Mouse (Mus musculus) midbrain, embryonic 10.5 days (tissue): ENCODE data around the gene Tnr. TPM values are rescaled to one million over a fixed set of nuclear protein-coding genes. Genes with fewer than 3 reads are reported as not detected.

ENCODE experiments used
- DNase-seq: peaks from one replicate; pipeline ENCODE4 v3.0.0-alpha.2; 2017; ENCODE audit warnings: low spot score
- H3K27ac ChIP-seq: fragments of 300-500 bp; sonication (generic); replicated peaks from 2 replicates; pipeline ENCODE4 v1.5.1; 2016; ENCODE audit warnings: mild to moderate bottlenecking
- H3K27me3 ChIP-seq: fragments of 300-500 bp; sonication (generic); 2 replicates; pipeline ENCODE4 v1.6.1; 2016; ENCODE audit warnings: low read depth, mild to moderate bottlenecking; ENCODE audit not compliant: poor library complexity, severe bottlenecking
- H3K36me3 ChIP-seq: fragments of 300-500 bp; sonication (generic); 2 replicates; pipeline ENCODE4 v1.6.1; 2016; ENCODE audit warnings: mild to moderate bottlenecking, moderate library complexity
- H3K4me1 ChIP-seq: fragments of 300-500 bp; sonication (generic); 2 replicates; pipeline ENCODE4 v1.6.1; 2016
- H3K4me3 ChIP-seq: fragments of 300-500 bp; sonication (generic); 2 replicates; pipeline ENCODE4 v1.5.1; 2016; ENCODE audit warnings: mild to moderate bottlenecking, moderate library complexity
- H3K9me3 ChIP-seq: fragments of 300-500 bp; sonication (generic); replicated peaks from 2 replicates; pipeline ENCODE4 v1.6.1; 2016; ENCODE audit warnings: mild to moderate bottlenecking
- WGBS: fragments of 180-500 bp; shearing (Covaris S2); methylation state at CpG from one replicate; pipeline ENCODE4 v1.1.7; 2016; 5-methylcytosine and 5-hydroxymethylcytosine counted together
- polyA plus RNA-seq: library from polyadenylated mRNA; unstranded; fragments of >200 nt; fragmentation: Nextera tagmentation; extraction: Ambion mirVana; gene quantifications from 2 replicates; pipeline ENCODE4 v1.2.1, GENCODE M21; 2016

Tnr gene
- polyA plus RNA-seq, 1 experiment from 2014 or later = 0.05 TPM

DNA sequence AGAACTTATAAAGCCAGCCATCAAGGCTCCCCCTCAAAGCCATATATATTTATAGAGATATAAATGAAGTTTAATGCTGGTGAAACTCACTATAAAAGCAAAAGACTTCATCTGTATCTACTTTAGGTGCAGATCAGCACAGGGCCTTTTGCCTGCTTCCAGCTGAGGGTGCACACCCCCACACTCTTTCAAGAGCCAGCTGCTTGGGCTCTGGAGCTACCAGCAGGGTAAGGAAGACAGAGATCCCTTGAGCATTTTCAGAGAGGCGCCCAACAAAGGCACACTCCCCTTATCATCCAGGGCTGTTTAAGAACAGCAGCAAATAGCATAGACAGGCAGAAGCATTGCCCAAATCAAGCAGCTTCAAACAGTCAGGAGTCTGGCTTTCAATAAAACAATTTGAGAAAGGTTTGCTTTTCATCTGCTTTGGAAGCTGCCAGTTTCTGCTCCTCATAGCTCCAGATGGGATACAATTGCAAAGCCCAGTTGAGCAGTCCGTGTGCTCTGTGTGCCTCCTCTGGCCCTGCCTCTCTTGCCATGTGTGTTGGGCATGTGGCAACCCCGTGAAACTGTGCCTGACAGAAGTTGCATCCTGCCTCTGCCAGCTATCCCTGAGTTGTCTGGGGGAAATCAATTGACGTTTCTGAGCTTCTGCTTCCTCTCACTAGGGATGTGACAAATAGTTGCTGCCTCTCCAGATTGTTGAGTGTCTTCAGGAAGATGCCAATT is 9.4 kb downstream of the Tnr start:
- H3K27ac ChIP-seq = no peak overlapping the region
- no peaks in the 10 kb centered on the region for H3K36me3 ChIP-seq
- no peak overlapping the region for H3K4me3 ChIP-seq
- DNase-seq = no peak
- H3K9me3 ChIP-seq = no peaks in the 10 kb centered on the region
- H3K27me3 ChIP-seq = peaks cover 3% of the 10 kb centered on the region; the same call in 1 of the 2 replicates
- peaks cover 41% of the 10 kb centered on the region for H3K4me1 ChIP-seq
- 45% methylated on average over 4 of the region's 4 CpGs for WGBS

- peak overlapping the region; percentile 59; the same call in 1 of the 2 replicates for H3K27ac ChIP-seq
- H3K4me1 ChIP-seq = peaks cover 50% of the 10 kb centered on the region
- 0% methylated on average over 4 of the region's 4 CpGs for WGBS
- H3K4me3 ChIP-seq = no peak overlapping the region
- H3K27me3 ChIP-seq = peaks cover 3% of the 10 kb centered on the region; the same call in 1 of the 2 replicates
- peak; percentile 23 for DNase-seq
- no peaks in the 10 kb centered on the region for H3K9me3 ChIP-seq
- H3K36me3 ChIP-seq = no peaks in the 10 kb centered on the region
Measured at GRCm38 (mm10) chr1:159535582-159535981, 12.0 kb downstream of the Tnr start.

DNA sequence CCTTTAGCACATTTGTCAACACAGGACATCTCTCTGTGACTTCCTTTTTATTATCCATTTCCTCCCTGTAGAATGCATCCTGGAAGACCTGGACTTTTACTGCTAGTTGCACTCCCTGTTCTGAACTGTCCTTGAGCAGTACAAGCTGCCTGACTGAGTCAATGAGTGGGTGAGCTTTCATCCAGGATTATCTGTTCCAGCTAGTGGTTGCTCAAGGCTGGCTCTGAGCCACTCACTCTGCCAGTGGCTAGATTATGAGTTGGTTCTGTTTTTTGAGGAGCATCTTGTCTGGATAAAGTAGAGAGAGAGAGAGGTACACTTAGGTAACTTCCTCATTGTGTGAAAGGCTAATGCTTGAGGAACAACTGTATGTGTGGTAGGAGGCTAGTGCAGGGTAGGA is 14.0 kb downstream of the Tnr start:
- no peaks in the 10 kb centered on the region for H3K36me3 ChIP-seq
- 0 out of 2 replicates have a peak overlapping the region, but pooled peaks have one; percentile 3 for H3K27ac ChIP-seq

GRCm38 (mm10) chr1:159538076-159538475 is 14.5 kb downstream of the Tnr start:
- 0 out of 2 replicates have a peak overlapping the region, but pooled peaks have one; percentile 42 for H3K27ac ChIP-seq

More for the DNA sequence above, 14.0 kb downstream of the Tnr start:
- Histone ChIP-seq H3K4me1 (peaks cover 48% of the 10 kb centered on the region), H3K9me3 (no peaks in the 10 kb centered on the region), H3K27me3 (peaks cover 3% of the 10 kb centered on the region; the same call in 1 of the 2 replicates), H3K4me3 (no peak overlapping the region)
- DNase-seq = no peak

GRCm38 (mm10) chr1:159545470-159546145 is 22.0 kb downstream of the Tnr start:
- DNase-seq = no peak
- Histone ChIP-seq H3K4me1 (peaks cover 12% of the 10 kb centered on the region), H3K27ac (peak overlapping the region; percentile 42; the same call in 1 of the 2 replicates), H3K36me3 (no peaks in the 10 kb centered on the region), H3K4me3 (no peak overlapping the region), H3K9me3 (no peaks in the 10 kb centered on the region), H3K27me3 (peaks cover 8% of the 10 kb centered on the region; the same call in 1 of the 2 replicates)
- WGBS = 76% methylated on average over 9 of the region's 9 CpGs

More at GRCm38 (mm10) chr1:159538076-159538475, 14.5 kb downstream of the Tnr start:
- peaks cover 3% of the 10 kb centered on the region; the same call in 1 of the 2 replicates for H3K27me3 ChIP-seq
- H3K4me3 ChIP-seq = no peak overlapping the region
- DNase-seq = no peak
- no peaks in the 10 kb centered on the region for H3K9me3 ChIP-seq
- peaks cover 43% of the 10 kb centered on the region for H3K4me1 ChIP-seq
- 17% methylated on average over 7 of the region's 7 CpGs for WGBS
- no peaks in the 10 kb centered on the region for H3K36me3 ChIP-seq

- H3K4me1 ChIP-seq = peaks cover 19% of the 10 kb centered on the region
- no peak for DNase-seq
- H3K36me3 ChIP-seq = no peaks in the 10 kb centered on the region
- no peak overlapping the region for H3K4me3 ChIP-seq
- WGBS = 69% methylated on average over 10 of the region's 10 CpGs
- H3K27me3 ChIP-seq = peaks cover 39% of the 10 kb centered on the region
- H3K9me3 ChIP-seq = no peaks in the 10 kb centered on the region
- H3K27ac ChIP-seq = no peak overlapping the region
Measured at GRCm38 (mm10) chr1:159551036-159551435, 27.5 kb downstream of the Tnr start.

GRCm38 (mm10) chr1:159551591-159552442 is 28.2 kb downstream of the Tnr start:
- Histone ChIP-seq H3K4me1 (peaks cover 18% of the 10 kb centered on the region), H3K36me3 (no peaks in the 10 kb centered on the region), H3K27ac (peak overlapping the region; percentile 65), H3K9me3 (no peaks in the 10 kb centered on the region), H3K4me3 (no peak overlapping the region), H3K27me3 (peaks cover 39% of the 10 kb centered on the region)
- peak; percentile 16 for DNase-seq
- 36% methylated on average over 17 of the region's 17 CpGs for WGBS

DNA sequence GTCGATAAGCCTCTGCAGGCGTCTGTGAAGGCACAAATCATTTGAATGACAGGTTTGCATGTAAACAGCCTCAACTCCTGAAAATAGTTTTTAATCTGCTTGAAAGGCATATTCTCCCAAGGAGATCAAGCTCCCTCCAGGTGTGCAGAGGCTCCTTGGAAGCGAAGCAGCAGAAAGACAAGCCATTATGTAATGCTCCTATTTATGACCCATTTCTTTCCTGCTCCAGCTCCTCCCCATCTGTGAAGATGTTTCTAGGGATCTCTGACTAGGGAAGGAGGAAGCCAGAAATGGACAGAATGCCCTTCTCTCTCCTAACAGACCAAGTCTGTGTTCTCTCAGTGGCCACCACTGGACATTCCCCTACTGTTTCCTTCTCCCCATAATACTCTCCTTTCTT is 38.0 kb downstream of the Tnr start:
- WGBS = 69% methylated on average over 3 of the region's 3 CpGs
- H3K9me3 ChIP-seq = no peaks in the 10 kb centered on the region
- no peak overlapping the region for H3K27ac ChIP-seq
- H3K4me3 ChIP-seq = no peak overlapping the region
- 0 out of 2 replicates have a peak, but pooled peaks cover 5% of the 10 kb centered on the region for H3K4me1 ChIP-seq
- no peaks in the 10 kb centered on the region for H3K27me3 ChIP-seq
- no peak for DNase-seq
- H3K36me3 ChIP-seq = no peaks in the 10 kb centered on the region

GRCm38 (mm10) chr1:159565129-159565528 is 41.6 kb downstream of the Tnr start:
- Histone ChIP-seq H3K27me3 (0 out of 2 replicates have a peak, but pooled peaks cover 3% of the 10 kb centered on the region), H3K4me1 (peaks cover 7% of the 10 kb centered on the region), H3K27ac (no peak overlapping the region), H3K4me3 (no peak overlapping the region), H3K9me3 (no peaks in the 10 kb centered on the region), H3K36me3 (no peaks in the 10 kb centered on the region)
- DNase-seq = no peak
- WGBS = 91% methylated on average over 1 of the region's 1 CpGs

DNA sequence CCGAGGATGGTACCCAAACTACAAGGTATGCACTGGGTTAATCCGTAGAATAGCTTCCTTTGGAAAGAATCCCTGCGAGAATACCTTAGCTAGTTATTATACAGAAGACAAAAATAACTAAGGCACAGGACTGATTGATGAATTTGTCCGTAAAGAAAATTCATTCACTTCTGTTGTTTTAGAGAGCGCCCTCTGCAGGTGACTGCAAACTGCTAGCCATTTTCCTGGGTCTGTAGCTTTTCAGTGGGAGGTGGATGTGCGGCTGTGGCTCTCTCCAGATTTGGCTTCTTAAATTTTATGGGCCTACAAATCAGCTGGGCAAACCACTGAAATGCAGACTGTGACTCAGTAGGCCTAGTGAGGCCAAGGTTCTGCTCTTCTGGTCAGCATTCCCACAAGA is 42.5 kb downstream of the Tnr start:
- Histone ChIP-seq H3K36me3 (no peaks in the 10 kb centered on the region), H3K27ac (no peak overlapping the region), H3K4me1 (peaks cover 16% of the 10 kb centered on the region), H3K27me3 (0 out of 2 replicates have a peak, but pooled peaks cover 3% of the 10 kb centered on the region), H3K9me3 (no peaks in the 10 kb centered on the region), H3K4me3 (no peak overlapping the region)
- DNase-seq = no peak
- WGBS = 78% methylated on average over 6 of the region's 6 CpGs

DNA sequence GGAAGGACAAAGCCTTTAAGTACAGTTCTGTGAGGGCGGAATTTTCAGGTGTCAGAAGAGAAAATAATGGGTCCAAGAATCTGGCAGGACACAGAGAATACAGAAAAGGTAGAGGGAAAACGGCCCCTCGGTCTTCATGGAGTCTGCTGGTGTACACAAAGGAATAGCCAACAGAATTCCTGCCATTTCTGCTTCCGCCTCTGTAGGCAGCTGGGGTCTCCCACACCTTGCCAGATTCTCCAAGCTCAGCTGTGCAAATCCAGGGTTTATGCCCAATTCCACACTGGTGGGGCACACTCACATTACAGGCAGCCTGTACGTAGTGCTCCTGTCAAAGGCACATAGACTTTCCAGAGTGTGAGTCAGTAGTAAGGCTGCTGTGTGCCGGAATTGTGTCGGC is 43.6 kb downstream of the Tnr start:
- no peak overlapping the region for H3K4me3 ChIP-seq
- peaks cover 17% of the 10 kb centered on the region for H3K4me1 ChIP-seq
- 92% methylated on average over 7 of the region's 7 CpGs for WGBS
- no peak for DNase-seq
- H3K27ac ChIP-seq = no peak overlapping the region
- 0 out of 2 replicates have a peak, but pooled peaks cover 3% of the 10 kb centered on the region for H3K27me3 ChIP-seq
- no peaks in the 10 kb centered on the region for H3K36me3 ChIP-seq
- H3K9me3 ChIP-seq = no peaks in the 10 kb centered on the region

- 34% methylated on average over 8 of the region's 8 CpGs for WGBS
- Histone ChIP-seq H3K4me3 (no peak overlapping the region), H3K4me1 (peaks cover 17% of the 10 kb centered on the region), H3K27me3 (0 out of 2 replicates have a peak, but pooled peaks cover 3% of the 10 kb centered on the region), H3K27ac (peak overlapping the region; percentile 57), H3K36me3 (no peaks in the 10 kb centered on the region), H3K9me3 (no peaks in the 10 kb centered on the region)
- DNase-seq = no peak
Measured at GRCm38 (mm10) chr1:159570270-159570669, 46.7 kb downstream of the Tnr start.
